Mouse (Mus musculus) layer of hippocampus, adult 6 months (tissue): ENCODE data around the gene Gzmf. TPM values are rescaled to one million over a fixed set of nuclear protein-coding genes. Genes with fewer than 3 reads are reported as not detected.

Experiments used
- long read RNA-seq, 2 experiments: library from polyadenylated mRNA; unstranded; transcript quantifications; one replicate each; pipeline ENCODE4 v2.0.0; 2019 to 2020
- polyA plus RNA-seq: library from polyadenylated mRNA; unstranded; fragments of <200 nt; fragmentation: Nextera tagmentation; gene quantifications from 2 replicates; pipeline ENCODE4 v1.2.3, GENCODE M21; 2021

Gzmf gene
- polyA plus RNA-seq = not detected in 2 replicates
- long read RNA-seq, experiment 1 = 0 reads
- long read RNA-seq, experiment 2 = 0 reads

DNA sequence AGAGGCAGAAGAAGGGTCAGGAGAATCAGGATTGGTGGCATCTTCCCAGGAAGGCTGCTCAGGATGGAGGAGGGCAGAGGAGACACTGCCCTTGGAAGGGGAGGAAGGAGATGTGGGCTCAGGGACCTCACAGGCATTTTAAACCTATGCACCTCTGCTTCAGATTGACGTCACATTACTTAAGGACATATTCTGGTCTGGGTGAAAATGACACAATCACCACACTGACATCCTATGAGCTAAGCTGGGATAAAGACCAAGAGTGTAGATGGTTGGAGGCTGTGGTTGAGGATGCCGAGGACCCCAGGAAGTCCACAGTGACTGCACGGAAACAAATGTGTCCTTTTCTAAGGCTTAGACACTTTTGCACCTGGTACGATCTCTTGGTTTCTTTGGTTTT, at the start of gene Gzmf:
Gene Gzmf, minus strand, starts transcription at position 101 of the 400 bp plus-strand sequence.

DNA sequence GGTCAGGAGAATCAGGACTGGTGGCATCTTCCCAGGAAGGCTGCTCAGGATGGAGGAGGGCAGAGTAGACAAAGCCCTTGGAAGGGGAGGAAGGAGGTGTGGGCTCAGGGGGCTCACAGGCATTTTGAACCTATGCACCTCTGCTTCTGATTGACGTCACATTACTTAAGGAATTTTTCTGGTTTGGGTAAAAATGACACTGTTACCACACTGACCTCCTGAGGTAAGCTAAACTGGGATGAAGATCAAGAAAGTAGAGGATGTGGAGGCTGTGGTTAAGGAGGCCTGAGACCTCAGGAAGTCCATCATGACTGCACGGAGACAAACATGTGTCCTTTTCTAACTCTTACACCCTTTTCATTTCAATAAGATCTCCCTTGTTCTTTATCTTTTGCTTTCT, 23.3 kb upstream of the Gzmf start, which contains the start of gene Gzmc:
Gene Gzmc, minus strand, starts transcription at position 101 of the 400 bp plus-strand sequence.

DNA sequence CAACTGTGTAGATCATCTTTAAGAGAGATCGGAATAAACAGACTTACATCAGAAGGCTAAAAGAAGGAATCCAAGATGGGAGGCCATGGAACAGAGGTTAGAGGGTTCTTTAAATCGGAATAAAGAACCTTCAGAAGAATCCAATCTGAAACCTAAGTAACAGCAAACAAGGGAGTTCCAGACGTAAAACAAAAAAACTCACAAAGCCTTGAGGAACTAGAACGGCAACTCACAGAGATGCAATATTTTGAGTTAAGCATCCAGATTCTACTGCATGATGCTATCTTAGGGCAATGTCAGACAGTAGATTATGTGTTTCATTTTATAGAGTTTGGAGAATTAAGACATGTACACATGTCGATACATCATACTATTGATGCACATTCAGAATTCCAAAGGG, 36.7 kb downstream of the Gzmf start, which contains the start of gene Gzmn:
Gene Gzmn, minus strand, starts transcription at position 101 of the 400 bp plus-strand sequence.

DNA sequence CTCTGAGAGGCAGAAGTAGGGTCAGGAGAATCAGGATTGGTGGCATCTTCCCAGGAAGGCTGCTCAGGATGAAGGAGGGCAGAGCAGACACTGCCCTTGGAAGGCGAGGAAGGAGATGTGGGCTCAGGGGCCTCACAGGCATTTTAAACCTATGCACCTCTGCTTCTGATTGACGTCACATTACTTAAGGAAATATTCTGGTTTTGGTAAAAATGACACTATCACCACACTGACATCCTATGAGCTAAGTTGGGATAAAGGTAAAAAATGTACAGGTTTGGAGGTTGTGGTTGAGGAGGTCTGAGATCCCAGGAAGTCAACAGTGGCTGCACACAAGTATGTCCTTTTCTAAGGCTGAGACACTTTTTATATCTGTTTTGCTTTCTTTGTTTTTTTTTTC, 51.7 kb downstream of the Gzmf start, which contains the start of gene Gzmg:
Gene Gzmg, minus strand, starts transcription at position 101 of the 400 bp plus-strand sequence.

Other genes with a start within 250 kb of the Gzmf start
- gene Mcpt1, start 193.4 kb downstream of the Gzmf start, polyA plus RNA-seq = not detected in 2 replicates
- not detected in 2 replicates for gene Mcpt9, start 180.9 kb downstream of the Gzmf start, polyA plus RNA-seq
- gene Mcpt2, start 169.4 kb downstream of the Gzmf start, polyA plus RNA-seq = not detected in 2 replicates
- not detected in 2 replicates for gene Mcpt4, start 149.1 kb downstream of the Gzmf start, polyA plus RNA-seq
- not detected in 2 replicates for gene Mcpt8, start 126.1 kb downstream of the Gzmf start, polyA plus RNA-seq
- not detected in 2 replicates for gene Ctsg, start 108.8 kb downstream of the Gzmf start, polyA plus RNA-seq
- not detected in 2 replicates for gene Gzme, start 90.8 kb downstream of the Gzmf start, polyA plus RNA-seq
- gene Gzmd, start 78.8 kb downstream of the Gzmf start, polyA plus RNA-seq = not detected in 2 replicates
- gene Gzmg, start 51.8 kb downstream of the Gzmf start, polyA plus RNA-seq = not detected in 2 replicates
- not detected in 2 replicates for gene Gzmn, start 36.8 kb downstream of the Gzmf start, polyA plus RNA-seq
- gene Gzmc, start 23.2 kb upstream of the Gzmf start, polyA plus RNA-seq = not detected in 2 replicates
- gene Gzmb, start 50.8 kb upstream of the Gzmf start, polyA plus RNA-seq = not detected in 2 replicates
- not detected in 2 replicates for gene Atp12a, start 153.7 kb upstream of the Gzmf start, polyA plus RNA-seq
- 0.33 and 0.60 TPM in 2 replicates for gene Rnf17, start 191.2 kb upstream of the Gzmf start, polyA plus RNA-seq